Mouse (Mus musculus): Measurements from ENCODE around the gene Gm13757. TPM values are rescaled to one million over a fixed set of nuclear protein-coding genes. Genes with fewer than 3 reads are reported as not detected.

Gm13757 gene
- polyA plus RNA-seq, 1 experiment from 2014 or later: not detected

Other genes starting within 250 kb of the Gm13757 start
- gene Olfr1170, start 220.8 kb downstream of the Gm13757 start, polyA plus RNA-seq (2014; fragmentation: Nextera tagmentation; extraction: Ambion mirVana): not detected in 2 replicates
- not detected in 2 replicates for gene Olfr1173, start 169.3 kb downstream of the Gm13757 start, polyA plus RNA-seq (2014; fragmentation: Nextera tagmentation; extraction: Ambion mirVana)
- not detected in 2 replicates for gene Olfr1174-ps, start 134.0 kb downstream of the Gm13757 start, polyA plus RNA-seq (2014; fragmentation: Nextera tagmentation; extraction: Ambion mirVana)
- gene Olfr1175-ps, start 121.9 kb downstream of the Gm13757 start, polyA plus RNA-seq (2014; fragmentation: Nextera tagmentation; extraction: Ambion mirVana): not detected in 2 replicates
- not detected in 2 replicates for gene Olfr1176, start 112.4 kb downstream of the Gm13757 start, polyA plus RNA-seq (2014; fragmentation: Nextera tagmentation; extraction: Ambion mirVana)
- gene Olfr1177-ps, start 102.6 kb downstream of the Gm13757 start, polyA plus RNA-seq (2014; fragmentation: Nextera tagmentation; extraction: Ambion mirVana): not detected in 2 replicates
- gene Olfr1178, start 62.1 kb downstream of the Gm13757 start, polyA plus RNA-seq (2014; fragmentation: Nextera tagmentation; extraction: Ambion mirVana): not detected in 2 replicates
- gene Olfr1179, start 42.7 kb downstream of the Gm13757 start, polyA plus RNA-seq (2014; fragmentation: Nextera tagmentation; extraction: Ambion mirVana): not detected in 2 replicates
- not detected in 2 replicates for gene Olfr1180, start 30.0 kb downstream of the Gm13757 start, polyA plus RNA-seq (2014; fragmentation: Nextera tagmentation; extraction: Ambion mirVana)
- gene Olfr1181, start 23.0 kb downstream of the Gm13757 start, polyA plus RNA-seq (2014; fragmentation: Nextera tagmentation; extraction: Ambion mirVana): not detected in 2 replicates
- gene Olfr1183, start 5.7 kb upstream of the Gm13757 start, polyA plus RNA-seq (2014; fragmentation: Nextera tagmentation; extraction: Ambion mirVana): not detected in 2 replicates
- gene Olfr1184, start 34.5 kb upstream of the Gm13757 start, polyA plus RNA-seq (2014; fragmentation: Nextera tagmentation; extraction: Ambion mirVana): not detected in 2 replicates
- not detected in 2 replicates for gene Olfr1185-ps1, start 44.2 kb upstream of the Gm13757 start, polyA plus RNA-seq (2014; fragmentation: Nextera tagmentation; extraction: Ambion mirVana)
- gene Olfr1186, start 69.4 kb upstream of the Gm13757 start, polyA plus RNA-seq (2014; fragmentation: Nextera tagmentation; extraction: Ambion mirVana): not detected in 2 replicates
- not detected in 2 replicates for gene Olfr1188, start 107.8 kb upstream of the Gm13757 start, polyA plus RNA-seq (2014; fragmentation: Nextera tagmentation; extraction: Ambion mirVana)
- gene Olfr1189, start 137.3 kb upstream of the Gm13757 start, polyA plus RNA-seq (2014; fragmentation: Nextera tagmentation; extraction: Ambion mirVana): not detected in 2 replicates
- not detected in 2 replicates for gene Olfr1191-ps1, start 191.4 kb upstream of the Gm13757 start, polyA plus RNA-seq (2014; fragmentation: Nextera tagmentation; extraction: Ambion mirVana)
- gene Olfr1192-ps1, start 199.4 kb upstream of the Gm13757 start, polyA plus RNA-seq (2014; fragmentation: Nextera tagmentation; extraction: Ambion mirVana): not detected in 2 replicates
- not detected in 2 replicates for gene Olfr1193, start 226.5 kb upstream of the Gm13757 start, polyA plus RNA-seq (2014; fragmentation: Nextera tagmentation; extraction: Ambion mirVana)
- not detected in 2 replicates for gene Olfr1195, start 240.1 kb upstream of the Gm13757 start, polyA plus RNA-seq (2014; fragmentation: Nextera tagmentation; extraction: Ambion mirVana)

All from limb, embryonic 11.5 days (tissue).